Mouse (Mus musculus) liver, adult 2 months (tissue): ENCODE measurements at regions not wholly inside any gene's neighbourhood (a gene's known extent, or its start where the extent isn't known, plus 50 kb on each side); places are given as distances from the start of the nearest gene placed in this dataset.

Source experiments
- DNase-seq: peaks from one replicate; pipeline ENCODE4 v3.0.0-alpha.2; 2011; ENCODE audit warnings: low read depth, low spot score; ENCODE audit errors: extremely low read depth
- H3K27ac ChIP-seq: fragments of 200-500 bp; replicated peaks from 2 replicates; pipeline ENCODE4 v1.5.1; 2012; ENCODE audit warnings: low read depth, mild to moderate bottlenecking, control low read depth, inconsistent platforms, low read length; ENCODE audit not compliant: insufficient read depth
- H3K27me3 ChIP-seq: fragments of 200-500 bp; 2 replicates; pipeline ENCODE4 v1.6.1; 2012; ENCODE audit warnings: mild to moderate bottlenecking, moderate library complexity, low read length, inconsistent platforms; ENCODE audit not compliant: control insufficient read depth, insufficient read depth
- H3K36me3 ChIP-seq: fragments of 200-500 bp; 2 replicates; pipeline ENCODE4 v1.6.1; 2012; ENCODE audit warnings: low read length, inconsistent platforms; ENCODE audit not compliant: control insufficient read depth, insufficient read depth
- H3K4me1 ChIP-seq: fragments of 200-500 bp; 2 replicates; pipeline ENCODE4 v1.6.1; 2011; ENCODE audit warnings: low read length; ENCODE audit not compliant: control insufficient read depth, insufficient read depth
- H3K4me3 ChIP-seq: fragments of 200-500 bp; 2 replicates; pipeline ENCODE4 v1.5.1; 2011; ENCODE audit warnings: low read depth, mild to moderate bottlenecking, control low read depth, low read length, moderate library complexity; ENCODE audit not compliant: insufficient read depth
- H3K79me2 ChIP-seq: fragments of 200-500 bp; 2 replicates; pipeline ENCODE4 v1.6.1; 2012; ENCODE audit warnings: inconsistent platforms, mild to moderate bottlenecking, low read length, moderate library complexity; ENCODE audit not compliant: control insufficient read depth, insufficient read depth
- H3K9ac ChIP-seq: fragments of 200-500 bp; 2 replicates; pipeline ENCODE4 v1.6.1; 2012; ENCODE audit warnings: low read depth, mild to moderate bottlenecking, control low read depth, inconsistent platforms, low read length
- CTCF ChIP-seq: fragments of 200-500 bp; IDR thresholded peaks from 2 replicates; pipeline ENCODE4 v1.5.1; 2011; ENCODE audit warnings: low read depth, low read length, control low read depth
- POLR2A ChIP-seq: fragments of 200-500 bp; IDR thresholded peaks from 2 replicates; pipeline ENCODE4 v1.6.1; 2011; ENCODE audit warnings: low read length, control low read depth; ENCODE audit not compliant: insufficient read depth; ENCODE audit errors: extremely low read depth
- WGBS: fragments of 180-500 bp; shearing (Covaris S2); methylation state at CpG from one replicate; pipeline ENCODE4 v1.1.7; 2018; 5-methylcytosine and 5-hydroxymethylcytosine counted together

GRCm38 (mm10) chr9:87899800-87900199 lies 168.7 kb upstream of the Tbx18 start:
- TF ChIP-seq POLR2A: no peak
- no peak for TF ChIP-seq CTCF
- Histone ChIP-seq H3K9ac (no peak overlapping the region), H3K27me3 (no peaks in the 10 kb centered on the region), H3K27ac (no peak overlapping the region), H3K79me2 (no peaks in the 10 kb centered on the region), H3K4me1 (no peaks in the 10 kb centered on the region), H3K36me3 (no peaks in the 10 kb centered on the region), H3K4me3 (no peak overlapping the region)
- 89% methylated on average over 7 of the region's 7 CpGs for whole genome bisulfite sequencing
- no peak for DNase-seq

- Histone ChIP-seq H3K9ac (no peak overlapping the region), H3K27me3 (no peaks in the 10 kb centered on the region), H3K79me2 (no peaks in the 10 kb centered on the region), H3K4me3 (no peak overlapping the region), H3K36me3 (no peaks in the 10 kb centered on the region), H3K4me1 (no peaks in the 10 kb centered on the region), H3K27ac (no peak overlapping the region)
- TF ChIP-seq CTCF (no peak), POLR2A (no peak)
- 80% methylated on average over 8 of the region's 8 CpGs for WGBS
- no peak for DNase-seq
These were observed 190.2 kb upstream of the Tbx18 start for GRCm38 (mm10) chr9:87921291-87921690.

GRCm38 (mm10) chr9:87925151-87925550 lies 194.1 kb upstream of the Tbx18 start:
- H3K4me3 ChIP-seq: no peak overlapping the region
- no peak for DNase-seq
- no peak overlapping the region for H3K27ac ChIP-seq
- H3K36me3 ChIP-seq: no peaks in the 10 kb centered on the region
- WGBS: 87% methylated on average over 4 of the region's 4 CpGs
- H3K4me1 ChIP-seq: no peaks in the 10 kb centered on the region
- TF ChIP-seq CTCF (no peak), POLR2A (no peak)
- no peak overlapping the region for H3K9ac ChIP-seq
- no peaks in the 10 kb centered on the region for H3K27me3 ChIP-seq
- no peaks in the 10 kb centered on the region for H3K79me2 ChIP-seq

- H3K9ac ChIP-seq: no peak overlapping the region
- H3K4me3 ChIP-seq: no peak overlapping the region
- H3K4me1 ChIP-seq: no peaks in the 10 kb centered on the region
- WGBS: 76% methylated on average over 5 of the region's 5 CpGs
- TF ChIP-seq POLR2A (no peak), CTCF (no peak)
- no peak overlapping the region for H3K27ac ChIP-seq
- no peak for DNase-seq
- H3K79me2 ChIP-seq: no peaks in the 10 kb centered on the region
- H3K27me3 ChIP-seq: no peaks in the 10 kb centered on the region
- no peaks in the 10 kb centered on the region for H3K36me3 ChIP-seq
These were observed 202.2 kb upstream of the Tbx18 start for GRCm38 (mm10) chr9:87933230-87933629.

GRCm38 (mm10) chr9:87952426-87952825 lies 221.4 kb upstream of the Tbx18 start:
- no peak overlapping the region for H3K9ac ChIP-seq
- H3K36me3 ChIP-seq: no peaks in the 10 kb centered on the region
- no peaks in the 10 kb centered on the region for H3K27me3 ChIP-seq
- no peaks in the 10 kb centered on the region for H3K79me2 ChIP-seq
- no peak overlapping the region for H3K27ac ChIP-seq
- 83% methylated on average over 2 of the region's 2 CpGs for WGBS
- no peaks in the 10 kb centered on the region for H3K4me1 ChIP-seq
- TF ChIP-seq POLR2A (no peak), CTCF (no peak)
- no peak overlapping the region for H3K4me3 ChIP-seq
- no peak for DNase-seq

GRCm38 (mm10) chr9:87954941-87955340 lies 223.9 kb upstream of the Tbx18 start:
- H3K79me2 ChIP-seq: no peaks in the 10 kb centered on the region
- H3K9ac ChIP-seq: no peak overlapping the region
- H3K4me3 ChIP-seq: no peak overlapping the region
- no peaks in the 10 kb centered on the region for H3K4me1 ChIP-seq
- TF ChIP-seq POLR2A (no peak), CTCF (no peak)
- H3K27ac ChIP-seq: no peak overlapping the region
- H3K36me3 ChIP-seq: no peaks in the 10 kb centered on the region
- H3K27me3 ChIP-seq: no peaks in the 10 kb centered on the region
- no peak for DNase-seq
